Mouse (Mus musculus) heart, embryonic 16.5 days (tissue): ENCODE results near the gene Taf1a. TPM values are rescaled to one million over a fixed set of nuclear protein-coding genes. Genes with fewer than 3 reads are reported as not detected.
A peak's percentile ranks its signal among the peaks of the same experiment; 100 is the strongest.
"Not testable (repeated sequence)": the region's sequence is repeated elsewhere in the genome, so short reads cannot be mapped to it uniquely, and the experiment has no call there.

Experiments used
- ATAC-seq: fragments of 200-750 bp; cut with Nextera tagmentation; replicated peaks from 2 replicates; pipeline ENCODE4 v1.8.0; 2017; ENCODE audit warnings: moderate number of reproducible peaks; ENCODE audit not compliant: insufficient read depth, low FRiP score; ENCODE audit errors: extremely low read depth
- H3K27ac ChIP-seq: fragments of 300-500 bp; sonication (generic); 2 replicates; pipeline ENCODE4 v1.5.1; 2014; ENCODE audit warnings: mild to moderate bottlenecking, low read length, control low read depth, moderate library complexity
- H3K27me3 ChIP-seq: fragments of 300-500 bp; sonication (generic); 2 replicates; pipeline ENCODE4 v1.6.1; 2014; ENCODE audit warnings: low read length, mixed read lengths; ENCODE audit not compliant: control insufficient read depth, insufficient read depth
- H3K36me3 ChIP-seq: fragments of 300-500 bp; sonication (generic); 2 replicates; pipeline ENCODE4 v1.6.1; 2014; ENCODE audit not compliant: control insufficient read depth, insufficient read depth
- H3K4me1 ChIP-seq: fragments of 300-500 bp; sonication (generic); 2 replicates; pipeline ENCODE4 v1.6.1; 2014; ENCODE audit warnings: low read length, mixed read lengths; ENCODE audit not compliant: control insufficient read depth, insufficient read depth
- H3K4me2 ChIP-seq: fragments of 300-500 bp; sonication (generic); 2 replicates; pipeline ENCODE4 v1.6.1; 2014; ENCODE audit warnings: low read depth, mild to moderate bottlenecking, control low read depth, low read length
- H3K4me3 ChIP-seq: fragments of 300-500 bp; sonication (generic); 2 replicates; pipeline ENCODE4 v1.5.1; 2014; ENCODE audit warnings: mild to moderate bottlenecking, control low read depth, low read length
- H3K9ac ChIP-seq: fragments of 300-500 bp; sonication (generic); 2 replicates; pipeline ENCODE4 v1.6.1; 2014; ENCODE audit warnings: low read length, control low read depth
- H3K9me3 ChIP-seq: fragments of 300-500 bp; sonication (generic); replicated peaks from 2 replicates; pipeline ENCODE4 v1.6.1; 2016; ENCODE audit warnings: low read length; ENCODE audit not compliant: control insufficient read depth
- WGBS: fragments of 180-500 bp; shearing (Covaris S2); extraction: QIAGEN DNeasy Blood & Tissue Kit; methylation state at CpG from one replicate; pipeline ENCODE4 v1.1.7; 2014; 5-methylcytosine and 5-hydroxymethylcytosine counted together
- polyA plus RNA-seq: library from polyadenylated mRNA; unstranded; fragments of >200 nt; fragmentation: Nextera tagmentation; extraction: Ambion mirVana; gene quantifications from 2 replicates; pipeline ENCODE4 v1.2.1, GENCODE M21; 2015

Taf1a gene
- polyA plus RNA-seq, 1 experiment from 2014 or later: 15.0 TPM

DNA sequence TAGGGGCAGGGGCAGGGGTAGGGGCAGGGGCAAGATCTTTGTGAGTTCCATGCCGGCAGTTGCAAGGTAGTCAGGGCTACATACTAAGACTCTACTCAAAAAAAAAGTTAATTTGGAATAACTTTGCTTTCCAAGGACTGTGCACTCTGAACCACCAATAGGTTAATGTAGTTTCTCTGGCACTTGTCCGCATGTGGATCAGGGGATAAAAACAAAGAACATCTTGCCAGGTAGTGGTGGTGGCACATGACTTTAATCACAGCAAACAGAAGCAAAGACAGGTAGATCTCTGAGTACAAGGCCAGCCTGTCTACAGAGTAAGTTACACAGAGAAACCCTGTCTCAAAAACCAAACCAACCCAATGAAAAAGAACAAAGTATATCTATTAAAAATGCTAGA, 6.2 kb upstream of the Taf1a start:
- WGBS: 65% methylated on average over 2 of the region's 2 CpGs
- Histone ChIP-seq H3K36me3 (no peaks in the 10 kb centered on the region), H3K4me2 (no peak overlapping the region), H3K4me1 (no peaks in the 10 kb centered on the region), H3K9ac (no peak overlapping the region), H3K27ac (no peak overlapping the region), H3K27me3 (0 out of 2 replicates have a peak, but pooled peaks cover 4% of the 10 kb centered on the region), H3K9me3 (peaks cover 3% of the 10 kb centered on the region; the same call in 1 of the 2 replicates), H3K4me3 (no peak overlapping the region)
- ATAC-seq: no peak

DNA sequence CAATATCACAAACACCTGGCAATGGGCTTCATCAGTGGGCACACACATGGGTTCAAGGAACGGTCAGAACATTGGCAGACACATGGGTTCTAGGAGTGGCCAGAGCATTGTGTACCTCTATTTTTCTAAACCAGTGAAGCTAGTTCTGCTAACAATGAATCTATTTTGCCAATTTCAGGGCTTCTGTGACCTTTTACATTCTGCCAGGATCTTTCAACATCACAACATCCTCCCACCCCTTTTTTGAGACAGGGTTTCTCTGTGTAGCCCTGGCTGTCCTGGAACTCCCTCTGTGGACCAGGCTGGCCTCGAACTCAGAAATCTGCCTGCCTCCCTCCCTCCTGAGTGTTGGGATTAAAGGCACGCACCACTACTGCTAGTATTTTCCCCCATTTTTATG, 1.4 kb upstream of the Taf1a start:
- not testable (repeated sequence) for H3K27me3 ChIP-seq, H3K27ac ChIP-seq, H3K9ac ChIP-seq, ATAC-seq, H3K9me3 ChIP-seq, H3K4me2 ChIP-seq, H3K4me3 ChIP-seq, H3K4me1 ChIP-seq, H3K36me3 ChIP-seq
- 88% methylated on average over 3 of the region's 3 CpGs for WGBS

DNA sequence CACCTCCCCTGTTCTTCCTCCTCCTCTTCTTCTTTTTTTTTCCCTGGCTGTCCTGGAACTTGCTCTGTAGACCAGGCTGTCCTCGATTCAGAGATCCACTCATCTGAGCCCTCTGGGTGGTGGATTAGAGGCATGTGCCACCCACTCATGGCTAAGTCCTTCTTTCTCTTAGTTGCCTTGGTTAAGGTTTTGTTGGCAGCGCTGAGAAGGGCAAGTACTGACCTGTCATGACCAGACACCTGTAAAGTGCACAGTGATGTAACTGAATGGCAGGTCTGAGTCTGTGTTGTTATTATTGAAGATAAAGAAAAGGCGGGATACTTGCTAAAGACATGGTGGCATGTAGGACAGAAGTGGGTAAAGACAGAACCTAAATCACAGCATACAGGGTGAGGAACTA, 14.6 kb downstream of the Taf1a start:
- no peaks in the 10 kb centered on the region for H3K27me3 ChIP-seq
- H3K27ac ChIP-seq: no peak overlapping the region
- H3K9ac ChIP-seq: no peak overlapping the region
- H3K4me1 ChIP-seq: no peaks in the 10 kb centered on the region
- peaks cover 50% of the 10 kb centered on the region for H3K36me3 ChIP-seq
- ATAC-seq: no peak
- H3K4me3 ChIP-seq: no peak overlapping the region
- H3K4me2 ChIP-seq: no peak overlapping the region
- WGBS: 90% methylated on average over 3 of the region's 3 CpGs
- no peaks in the 10 kb centered on the region for H3K9me3 ChIP-seq

DNA sequence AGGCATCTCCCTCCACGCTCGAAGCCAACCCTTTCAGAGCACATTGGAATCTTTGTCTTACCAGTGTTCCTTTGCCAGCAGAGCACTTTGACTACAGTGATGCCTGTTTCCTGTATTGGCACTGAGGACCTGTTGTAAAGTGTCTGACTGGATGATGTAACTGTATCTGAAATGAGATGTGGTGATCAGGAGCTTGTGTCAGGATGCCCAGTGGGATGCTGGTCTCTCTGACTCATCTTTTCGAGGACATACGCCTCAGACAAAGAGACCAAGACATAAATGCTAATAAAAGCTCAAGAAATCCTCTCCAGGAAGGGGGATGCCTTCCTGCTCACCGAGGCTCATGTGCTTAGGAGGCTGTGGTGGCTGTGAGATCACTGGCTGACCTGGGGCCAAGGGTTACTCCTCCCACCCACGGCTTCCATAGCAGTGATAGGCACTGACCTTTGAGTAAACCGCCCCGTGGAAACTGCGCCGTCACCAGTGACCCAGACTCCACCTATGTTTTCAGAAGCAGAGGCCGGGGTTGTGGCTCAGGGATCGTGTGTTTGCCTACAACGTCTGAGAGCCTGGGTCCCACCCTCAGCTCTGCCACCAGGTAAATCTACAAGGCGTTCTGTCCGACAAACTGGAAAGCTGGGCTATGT, 25.4 kb downstream of the Taf1a start:
- Histone ChIP-seq H3K4me3 (no peak overlapping the region), H3K4me2 (no peak overlapping the region), H3K4me1 (no peaks in the 10 kb centered on the region), H3K36me3 (peaks cover 16% of the 10 kb centered on the region; the same call in 1 of the 2 replicates), H3K27ac (no peak overlapping the region), H3K27me3 (no peaks in the 10 kb centered on the region), H3K9ac (no peak overlapping the region), H3K9me3 (0 out of 2 replicates have a peak, but pooled peaks cover 3% of the 10 kb centered on the region)
- no peak for ATAC-seq
- 85% methylated on average over 15 of the region's 15 CpGs for WGBS

DNA sequence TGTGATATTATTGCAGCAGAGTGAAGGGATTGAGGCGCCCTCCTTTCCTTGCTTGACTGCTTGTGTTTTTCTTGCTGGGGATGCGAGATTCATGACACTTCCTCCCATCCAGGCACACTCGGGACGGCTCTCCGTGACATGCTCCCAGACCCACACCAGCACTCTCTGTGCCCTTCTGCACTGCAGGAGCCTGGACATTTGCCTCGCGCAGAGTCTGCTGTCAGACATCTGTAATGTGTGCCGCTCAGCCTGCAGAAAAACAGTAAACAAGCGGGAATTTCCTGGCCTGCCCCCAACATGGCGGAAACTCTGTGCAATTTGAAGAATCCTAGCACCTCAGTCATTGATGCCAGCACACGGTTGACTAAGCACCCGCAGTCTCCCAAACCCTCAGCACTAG, 29.1 kb downstream of the Taf1a start, which contains the start of gene Hhipl2:
Gene Hhipl2 (plus strand): TSS at position 343 of the 400 bp plus-strand sequence.
- Histone ChIP-seq H3K9ac (no peak within 1 kb of the TSS), H3K36me3 (no peaks in the 10 kb centered on the region), H3K4me1 (no peaks in the 10 kb centered on the region), H3K4me2 (no peak within 1 kb of the TSS), H3K27ac (no peak within 1 kb of the TSS), H3K4me3 (no peak within 1 kb of the TSS), H3K9me3 (peaks cover 3% of the 10 kb centered on the region; the same call in 1 of the 2 replicates), H3K27me3 (no peaks in the 10 kb centered on the region)
- 72% methylated on average over 12 of the region's 12 CpGs for WGBS
- no peak for ATAC-seq

DNA sequence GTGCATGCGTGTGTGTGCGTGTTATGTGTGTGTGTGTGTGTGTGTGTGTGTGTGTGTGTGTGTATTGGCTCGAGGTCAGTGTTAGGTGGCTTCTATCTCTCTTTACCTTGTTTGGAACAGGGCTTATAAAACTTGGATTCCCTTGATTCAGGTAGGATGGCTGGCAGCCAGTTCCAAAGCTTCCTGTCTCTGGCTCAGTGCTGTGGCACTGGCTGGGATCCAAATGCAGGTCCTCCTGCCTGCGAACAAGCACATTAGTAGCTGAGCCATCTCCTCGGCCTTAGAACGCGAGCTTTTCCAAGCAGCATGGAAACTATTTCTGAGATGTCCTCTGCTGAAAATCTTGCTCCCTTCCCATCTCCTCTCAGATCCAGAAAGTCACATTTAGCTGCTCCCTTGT, 31.0 kb downstream of the Taf1a start:
- Histone ChIP-seq H3K36me3 (no peaks in the 10 kb centered on the region), H3K4me1 (no peaks in the 10 kb centered on the region), H3K9me3 (peaks cover 1% of the 10 kb centered on the region; the same call in 1 of the 2 replicates), H3K4me2 (no peak overlapping the region), H3K27me3 (no peaks in the 10 kb centered on the region), H3K4me3 (no peak overlapping the region), H3K27ac (peak overlapping the region; percentile 56), H3K9ac (no peak overlapping the region; the same call in 1 of the 2 replicates)
- no peak for ATAC-seq
- 69% methylated on average over 7 of the region's 7 CpGs for WGBS

DNA sequence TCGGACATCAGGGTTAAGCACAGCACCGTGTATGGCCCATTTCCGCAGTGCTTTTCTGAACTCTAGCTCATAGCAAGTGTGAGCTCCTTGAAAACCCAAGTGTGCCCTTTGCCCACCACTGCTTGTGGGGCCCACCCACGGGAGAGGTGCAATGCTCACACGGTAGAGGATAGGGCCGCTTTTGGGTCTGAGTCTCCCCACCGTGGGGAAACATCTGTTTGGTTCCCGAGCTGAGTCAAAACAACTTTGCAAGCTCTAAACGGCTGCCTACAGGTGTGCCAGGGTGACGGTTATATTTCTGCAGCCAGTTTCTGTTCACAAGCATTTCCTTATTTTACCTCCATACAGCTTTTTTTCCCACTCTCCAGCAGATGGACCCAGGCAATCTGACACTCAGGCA, 31.5 kb downstream of the Taf1a start:
- H3K36me3 ChIP-seq: no peaks in the 10 kb centered on the region
- H3K4me2 ChIP-seq: no peak overlapping the region
- no peak overlapping the region for H3K4me3 ChIP-seq
- peak; percentile 51 for ATAC-seq
- H3K27me3 ChIP-seq: no peaks in the 10 kb centered on the region
- H3K27ac ChIP-seq: peak overlapping the region; percentile 56
- 78% methylated on average over 10 of the region's 10 CpGs for WGBS
- H3K4me1 ChIP-seq: no peaks in the 10 kb centered on the region
- H3K9me3 ChIP-seq: no peaks in the 10 kb centered on the region; the same call in 1 of the 2 replicates
- H3K9ac ChIP-seq: no peak overlapping the region

DNA sequence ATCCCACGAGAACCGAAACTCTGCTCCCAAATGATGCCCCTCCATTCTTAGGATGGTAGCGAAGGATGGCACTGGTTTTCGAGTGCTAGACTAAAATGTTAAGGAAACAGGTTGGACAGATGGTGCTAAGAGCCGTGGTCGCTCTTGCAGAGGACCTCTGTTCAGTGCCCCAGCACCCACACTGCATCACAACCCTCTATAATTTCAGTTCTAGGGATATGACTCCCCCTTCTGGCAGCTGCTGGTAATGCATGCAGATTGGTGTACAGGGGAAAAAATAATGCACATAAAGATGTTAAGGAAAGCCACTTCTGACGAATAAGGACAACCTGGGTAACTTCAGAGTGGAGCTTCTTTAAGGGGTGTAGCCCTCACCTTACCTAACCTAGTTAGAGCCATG, 35.3 kb downstream of the Taf1a start:
- no peak for ATAC-seq
- H3K4me1 ChIP-seq: no peaks in the 10 kb centered on the region
- H3K4me2 ChIP-seq: no peak overlapping the region

DNA sequence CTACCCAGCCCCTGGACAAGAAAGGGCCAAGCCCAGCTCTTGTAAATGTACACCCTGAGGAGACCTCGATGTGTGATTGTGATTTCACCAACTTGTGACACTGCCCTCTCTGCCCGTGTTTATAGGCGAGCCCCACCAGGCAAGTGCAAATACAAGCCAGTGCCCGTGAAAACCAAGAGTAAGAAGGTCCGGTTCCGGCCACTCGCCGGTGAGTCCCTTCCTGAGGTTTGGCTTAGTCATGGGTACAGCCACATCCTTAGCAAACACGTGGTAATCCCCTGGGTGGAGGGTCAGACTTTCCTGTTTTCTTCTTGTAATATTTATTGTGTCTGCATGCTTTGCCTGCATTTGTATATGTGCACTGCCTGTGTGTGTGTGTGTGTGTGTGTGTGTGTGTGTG, 46.1 kb downstream of the Taf1a start:
- WGBS: 84% methylated on average over 9 of the region's 9 CpGs
- ATAC-seq: no peak
- no peak overlapping the region for H3K9ac ChIP-seq
- 0 out of 2 replicates have a peak, but pooled peaks cover 2% of the 10 kb centered on the region for H3K9me3 ChIP-seq
- H3K4me2 ChIP-seq: no peak overlapping the region
- no peak overlapping the region for H3K4me3 ChIP-seq
- H3K27ac ChIP-seq: no peak overlapping the region
- H3K27me3 ChIP-seq: no peaks in the 10 kb centered on the region
- H3K36me3 ChIP-seq: no peaks in the 10 kb centered on the region
- H3K4me1 ChIP-seq: peaks cover 5% of the 10 kb centered on the region; the same call in 1 of the 2 replicates

More for the DNA sequence above, 35.3 kb downstream of the Taf1a start:
- Histone ChIP-seq H3K36me3 (no peaks in the 10 kb centered on the region), H3K4me3 (no peak overlapping the region), H3K9ac (no peak overlapping the region), H3K27me3 (no peaks in the 10 kb centered on the region), H3K9me3 (no peaks in the 10 kb centered on the region; the same call in 1 of the 2 replicates), H3K27ac (no peak overlapping the region)
- 89% methylated on average over 7 of the region's 7 CpGs for WGBS
